ENCODE assay signal across 10 mouse cellular contexts in genomic region chr13:41855206-41856185, GRCm38 (mm10). TPM values are rescaled to one million over a fixed set of nuclear protein-coding genes. Genes with fewer than 3 reads are reported as not detected.
DNase-seq lines count a peak whose midpoint lies in the region; ATAC-seq and TF ChIP-seq lines count a peak whose summit lies in the region.
"Had no signal": no experiment of that assay in that cellular context is flagged by ENCODE, and none has a peak within 500 bp of the region (broad histone marks: within the 10 kb centered on the region; RNA-seq: fewer than 3 reads in every experiment).

No protein-coding gene starts in this region.

- dilution Hi-C loops in CH12.LX (cut with MboI; ENCODE audit: extremely low pct_ligation_motif_present, extremely low pct_unique_long_range_greater_than_20kb, low sequenced_read_pairs): no loop called here

- peaks cover 3% of the 10 kb centered on the region; the same call in 1 of the 2 replicates for H3K36me3 ChIP-seq in heart, adult 2 months (ENCODE audit: control insufficient read depth, insufficient read depth, low read length)
- H3K36me3 ChIP-seq in CH12.LX (replicated peaks in 1 of 2; ENCODE audit: control insufficient read depth in 1 of 2, insufficient read depth in 1 of 2, low read length in 1 of 2): no peaks in the 10 kb centered on the region
- no peaks in the 10 kb centered on the region for H3K36me3 ChIP-seq in forebrain, embryonic 13.5 days (ENCODE audit: poor library complexity, severe bottlenecking)

- H3K27ac ChIP-seq in heart, adult 2 months: peak overlapping the region; percentile 17
- no peak overlapping the region for H3K27ac ChIP-seq in CH12.LX (ENCODE audit: insufficient read depth, low read depth)
- no peak overlapping the region for H3K27ac ChIP-seq in forebrain, embryonic 13.5 days
- H3K27ac ChIP-seq: left cerebral cortex, adult 2 months had no signal

- H3K9me3 ChIP-seq in CH12.LX (replicated peaks; ENCODE audit: low read length): no peaks in the 10 kb centered on the region
- H3K9me3 ChIP-seq in forebrain, embryonic 13.5 days (replicated peaks): no peaks in the 10 kb centered on the region

- no peak overlapping the region for H3K9ac ChIP-seq in heart, adult 2 months (ENCODE audit: low read depth, low read length)
- H3K9ac ChIP-seq in CH12.LX (ENCODE audit: insufficient read depth, low read depth): no peak overlapping the region
- no peak overlapping the region for H3K9ac ChIP-seq in forebrain, embryonic 13.5 days

- no peak for TF ChIP-seq POLR2A in heart, adult 2 months (IDR thresholded peaks at IDR 0.05; ENCODE audit: insufficient read depth, low read depth, low read length)
- no peak for TF ChIP-seq POLR2A in CH12.LX (IDR thresholded peaks at IDR 0.05; ENCODE audit: low read depth, low read length)

- H3K27me3 ChIP-seq in heart, adult 2 months (ENCODE audit: control insufficient read depth, insufficient read depth, low read length): no peaks in the 10 kb centered on the region
- no peaks in the 10 kb centered on the region for H3K27me3 ChIP-seq in CH12.LX (replicated peaks)
- H3K27me3 ChIP-seq in forebrain, embryonic 13.5 days: no peaks in the 10 kb centered on the region

- H3K4me1 ChIP-seq in heart, adult 2 months (ENCODE audit: control insufficient read depth, insufficient read depth, low read length): peaks cover 2% of the 10 kb centered on the region
- H3K4me1 ChIP-seq in CH12.LX (ENCODE audit: control insufficient read depth in 1 of 2, insufficient read depth in 2 of 2): peaks cover 6 to 38% of the 10 kb centered on the region in 2 experiments; a peak in 3 of 4 replicates
- peaks cover 14% of the 10 kb centered on the region for H3K4me1 ChIP-seq in forebrain, embryonic 13.5 days

- in situ Hi-C loops in CH12.LX (cut with MboI; ENCODE audit: low pct_ligation_motif_present, low pct_unique_long_range_greater_than_20kb, low sequenced_read_pairs): no loop called here

- TF ChIP-seq CTCF in heart, adult 2 months (IDR thresholded peaks at IDR 0.05): no peak
- no peak for TF ChIP-seq CTCF in CH12.LX (conservative IDR thresholded peaks at IDR 0.05 in 1 of 2, IDR thresholded peaks at IDR 0.05 in 1 of 2; ENCODE audit: low read depth in 2 of 2, low read length in 2 of 2)

- H3K79me2 ChIP-seq in heart, adult 2 months (replicated peaks; ENCODE audit: control insufficient read depth, insufficient read depth, low read length): no peaks in the 10 kb centered on the region
- no peaks in the 10 kb centered on the region for H3K79me2 ChIP-seq in CH12.LX (replicated peaks; ENCODE audit: control insufficient read depth, extremely low read depth, insufficient read depth, poor library complexity, severe bottlenecking)

- 62% methylated on average over 13 of the region's 13 CpGs for WGBS in heart, adult 2 months
- 74% methylated on average over 13 of the region's 13 CpGs for WGBS in forebrain, embryonic 13.5 days

- no peak for TF ChIP-seq RAD21 in CH12.LX (IDR thresholded peaks at IDR 0.05; ENCODE audit: low read depth, low read length)

- peak in 1 of 2 experiments; percentile 41 for DNase-seq in heart, adult 2 months
- no peak for DNase-seq in heart, postnatal 14 days
- peak; percentile 17 for DNase-seq in CH12.LX (ENCODE audit: extremely low read depth)
- DNase-seq in gonadal fat pad, adult 2 months (ENCODE audit: low read depth): peak; percentile 96
- peak; percentile 9 for DNase-seq in lung, postnatal 14 days
- no peak for DNase-seq in layer of hippocampus, postnatal 14 days (ENCODE audit: low spot score in 2 of 2)
- DNase-seq in yolk sac, embryonic 10.5 days (ENCODE audit: low spot score): no peak
- DNase-seq: gastrocnemius, postnatal 10 days had no signal

- no peak for TF ChIP-seq EP300 in heart, adult 2 months (IDR thresholded peaks at IDR 0.05; ENCODE audit: insufficient read depth, low read depth, low read length)
- no peak for TF ChIP-seq EP300 in CH12.LX (IDR thresholded peaks at IDR 0.05; ENCODE audit: low read length)

- intact Hi-C loops in heart, adult 2 months (cut with DNase I): no loop called here
- intact Hi-C loops in heart, postnatal 14 days (cut with DNase I): no loop called here

- H3K4me2 ChIP-seq in CH12.LX (ENCODE audit: insufficient read depth, low read depth, poor library complexity, severe bottlenecking): peak overlapping the region; percentile 60; the same call in 1 of the 2 replicates
- no peak overlapping the region for H3K4me2 ChIP-seq in forebrain, embryonic 13.5 days

- ATAC-seq in forebrain, embryonic 13.5 days: no peak

- no peak overlapping the region for H3K4me3 ChIP-seq in heart, adult 2 months
- H3K4me3 ChIP-seq in CH12.LX (replicated peaks in 1 of 3; ENCODE audit: low read depth in 2 of 3, low read length in 2 of 3, poor library complexity in 1 of 3): no peak overlapping the region
- no peak overlapping the region for H3K4me3 ChIP-seq in forebrain, embryonic 13.5 days
- H3K4me3 ChIP-seq: left cerebral cortex, adult 2 months had no signal

TF ChIP-seq in CH12.LX, 34 proteins besides CTCF, POLR2A, EP300 and RAD21:
- no peak for TF ChIP-seq E2F4 (IDR thresholded peaks at IDR 0.05; ENCODE audit: insufficient replicate concordance, low read depth, low read length)
- no peak for TF ChIP-seq IRF4 (IDR thresholded peaks at IDR 0.05; ENCODE audit: low read depth, low read length)
- TF ChIP-seq MAFK (IDR thresholded peaks at IDR 0.05; ENCODE audit: insufficient replicate concordance, low read length): no peak
- no peak for TF ChIP-seq ZC3H11A (IDR thresholded peaks at IDR 0.05; ENCODE audit: low read depth, low read length)
- no peak for TF ChIP-seq NELFE (IDR thresholded peaks at IDR 0.05; ENCODE audit: low read depth, low read length)
- no peak for TF ChIP-seq RCOR1 (conservative IDR thresholded peaks at IDR 0.05; ENCODE audit: low read depth, low read length)
- no peak for TF ChIP-seq TCF12 (IDR thresholded peaks at IDR 0.05; ENCODE audit: low read depth, low read length)
- no peak for TF ChIP-seq TBP (conservative IDR thresholded peaks at IDR 0.05; ENCODE audit: low read depth, low read length)
- no peak for TF ChIP-seq POLR2AphosphoS2 (IDR thresholded peaks at IDR 0.05; ENCODE audit: low read depth, low read length)
- TF ChIP-seq MXI1 (IDR thresholded peaks at IDR 0.05; ENCODE audit: low read depth, low read length): no peak
- TF ChIP-seq JUND (conservative IDR thresholded peaks at IDR 0.05; ENCODE audit: low read depth, low read length): no peak
- TF ChIP-seq SIN3A (IDR thresholded peaks at IDR 0.05; ENCODE audit: low read length): no peak

RNA-seq across cellular contexts. Expression of gene Adtrp, which starts 8.0 kb away (rescaled TPM):
- total RNA-seq in heart, adult 2 months (2021): 1 to 10 TPM in 1 of 2 experiments, under 1 TPM in 1; 0.64 to 2.3 TPM
- 4.2 and 4.7 TPM in 2 replicates for polyA plus RNA-seq in heart, adult 2 months (2012; rRNA removed)
- total RNA-seq in heart, postnatal 14 days (2021): 1 to 10 TPM; 1.8 to 2.4 TPM
- total RNA-seq in CH12.LX (2012; rRNA removed): 37.1 and 39.2 TPM in 2 replicates
- total RNA-seq in CH12.LX (2014; rRNA removed): 2.4 and 4.2 TPM in 2 replicates
- polyA plus RNA-seq in CH12.LX (2012; ENCODE audit: insufficient read length, low read depth): 6.1 and 7.2 TPM in 2 replicates
- 8.0 and 8.8 TPM in 2 replicates for polyA plus RNA-seq in gonadal fat pad, adult 2 months (2012; rRNA removed)
- under 1 TPM in 1 of 2 experiments, not detected in 1; 0.83 TPM for total RNA-seq in layer of hippocampus, postnatal 14 days (2021)
- not detected in 2 replicates for polyA plus RNA-seq in forebrain, embryonic 13.5 days (2015; fragmentation: Nextera tagmentation; extraction: Ambion mirVana)
- total RNA-seq: gastrocnemius, postnatal 10 days; left cerebral cortex, adult 2 months had no signal

Comparison
In these comparisons a context has a peak if more than half of its experiments do, and no peak if none do; other contexts are left out.
1. DNase-seq: peak in CH12.LX (single experiment), gonadal fat pad, adult 2 months (single experiment) and lung, postnatal 14 days (single experiment); none in heart, postnatal 14 days (0 of 2), layer of hippocampus, postnatal 14 days (0 of 2) and yolk sac, embryonic 10.5 days (single experiment).